Mouse (Mus musculus): ENCODE results near the gene Mfsd7a.

Mfsd7a gene

GRCm38 (mm10) chr5:108431196-108431595 is 17.5 kb downstream of the Mfsd7a start:
- DNase-seq = no peak

- peak; percentile 62 to 73 for DNase-seq
Observed at GRCm38 (mm10) chr5:108427186-108427585, 21.5 kb downstream of the Mfsd7a start.

GRCm38 (mm10) chr5:108423427-108423826 is 25.3 kb downstream of the Mfsd7a start:
- DNase-seq = no peak

GRCm38 (mm10) chr5:108422741-108423140 is 25.9 kb downstream of the Mfsd7a start:
- no peak for DNase-seq

- DNase-seq = no peak
Observed at GRCm38 (mm10) chr5:108414711-108415110, 34.0 kb downstream of the Mfsd7a start.

GRCm38 (mm10) chr5:108406977-108407376 is 41.7 kb downstream of the Mfsd7a start:
- DNase-seq = no peak

- DNase-seq = no peak
Observed at GRCm38 (mm10) chr5:108405460-108405859, 43.2 kb downstream of the Mfsd7a start.

GRCm38 (mm10) chr5:108403453-108403852 is 45.2 kb downstream of the Mfsd7a start:
- DNase-seq = no peak

All from cerebellum, postnatal 36 days (tissue).